Mouse (Mus musculus) left cerebral cortex, postnatal 14 days (tissue): ENCODE results near the gene Pard3. TPM values are rescaled to one million over a fixed set of nuclear protein-coding genes. Genes with fewer than 3 reads are reported as not detected.
A peak's percentile ranks its signal among the peaks of the same experiment; 100 is the strongest.

Experiments
- DNase-seq, 2 experiments: peaks; one replicate each; pipeline ENCODE4 v3.0.0; 2021 to 2022; ENCODE audit warnings: low spot score in 2 of 2, mixed read lengths in 1 of 2
- intact Hi-C: fragments of 180-260 bp; cut with DNase I; formaldehyde crosslinking; loops from one replicate; pipeline ENCODE4 v1.15.1; 2025
- total RNA-seq, 2 experiments: library from RNA; stranded (reverse); gene quantifications; 2 replicates each; pipeline ENCODE4 v1.2.3; 2021

Gene Pard3
- total RNA-seq, 2 experiments from 2014 or later: 12.0 to 13.2 TPM

DNA sequence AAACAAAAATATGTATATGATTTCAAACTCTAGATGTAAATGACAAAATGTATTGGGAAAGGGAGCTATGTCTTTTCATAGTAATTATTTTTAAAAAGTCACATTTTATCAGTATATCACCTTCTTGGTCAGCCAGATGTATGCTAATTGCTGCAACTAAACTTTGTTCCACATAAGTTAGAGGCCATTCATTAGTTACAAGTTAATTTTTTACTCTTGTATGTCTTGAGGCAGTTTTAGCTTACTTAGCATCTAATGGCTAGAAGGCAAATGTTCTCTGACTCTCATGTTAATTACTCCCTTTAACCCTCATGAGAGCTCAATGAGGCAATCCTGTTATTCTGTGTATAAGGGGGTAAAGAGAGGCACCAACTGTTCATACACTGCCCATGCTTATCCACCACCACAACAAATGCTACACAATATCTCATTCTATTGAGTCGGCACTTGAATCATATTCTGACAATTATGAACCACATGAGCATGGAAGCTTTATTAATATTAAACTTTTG lies 282.3 kb downstream of the Pard3 start:
- intact Hi-C loops: no loop called here
- DNase-seq: no peak

DNA sequence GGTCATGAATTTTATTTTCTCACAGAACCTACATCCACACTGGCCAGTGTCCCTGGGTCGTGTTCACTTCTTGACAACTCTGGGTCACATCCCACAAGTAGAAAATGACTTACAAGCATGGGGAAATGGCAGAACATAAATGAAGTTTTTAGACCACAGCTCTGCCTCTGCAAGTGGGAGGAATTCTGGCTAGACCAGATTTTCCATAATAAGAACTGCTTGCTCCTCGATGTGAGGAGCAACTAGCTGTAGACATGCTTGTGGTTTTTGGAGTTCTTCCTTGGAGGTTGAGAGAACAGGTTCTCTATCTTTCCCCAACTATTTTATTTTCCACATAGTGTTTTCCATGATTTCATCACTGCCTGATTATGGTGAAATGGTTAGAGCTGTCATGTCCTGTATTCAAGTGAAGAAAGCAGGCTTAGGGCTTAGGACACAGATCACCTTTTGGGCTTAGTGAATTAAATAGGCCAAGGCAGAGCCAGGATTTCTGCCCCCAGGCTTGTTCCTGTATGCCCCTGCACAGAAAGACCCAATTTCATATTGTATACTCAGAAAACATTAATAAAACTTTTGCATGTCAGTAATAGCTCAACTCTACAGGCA lies 284.3 kb downstream of the Pard3 start:
- intact Hi-C loops: no loop called here
- no peak for DNase-seq

DNA sequence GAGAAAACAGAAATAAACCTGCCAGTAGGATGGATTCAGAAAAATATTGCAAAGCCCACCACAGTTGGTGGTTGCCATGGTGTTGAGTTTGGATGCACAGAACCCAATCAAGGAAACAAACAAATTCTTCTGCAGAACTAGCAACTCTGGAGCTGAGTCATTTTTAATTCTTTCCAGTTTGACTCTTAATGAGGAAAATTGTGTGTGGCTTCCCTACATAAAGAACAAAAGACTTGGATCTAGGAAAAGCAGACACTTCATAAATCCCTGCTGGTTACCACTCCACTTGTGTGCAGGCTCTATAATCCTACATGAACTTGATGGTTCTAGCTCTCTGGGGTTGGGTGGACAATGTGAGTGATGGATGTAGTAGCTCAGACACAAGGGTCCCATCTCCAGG lies 298.1 kb downstream of the Pard3 start:
- intact Hi-C loops: no loop called here
- DNase-seq: peak; percentile 4 to 8

DNA sequence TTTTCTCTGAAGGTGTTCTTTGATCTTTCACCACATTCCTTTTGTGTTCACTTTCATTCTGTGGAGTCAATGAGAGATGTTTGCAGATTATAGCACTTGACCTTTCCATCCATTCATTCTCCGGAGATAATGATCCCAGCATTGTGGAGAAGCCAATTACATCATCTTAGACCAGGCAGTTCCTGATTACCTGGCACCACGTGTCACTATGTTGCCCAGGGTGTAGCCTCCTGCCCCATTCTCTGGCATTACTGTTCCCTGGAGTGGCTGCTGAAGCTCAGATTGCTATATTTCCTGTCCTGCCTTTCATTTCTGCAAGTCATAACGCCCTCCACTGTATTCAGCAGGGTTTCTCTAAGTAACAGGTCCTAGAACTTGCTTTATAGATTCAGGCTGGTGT lies 304.7 kb downstream of the Pard3 start:
- intact Hi-C loops: no loop called here
- no peak for DNase-seq

DNA sequence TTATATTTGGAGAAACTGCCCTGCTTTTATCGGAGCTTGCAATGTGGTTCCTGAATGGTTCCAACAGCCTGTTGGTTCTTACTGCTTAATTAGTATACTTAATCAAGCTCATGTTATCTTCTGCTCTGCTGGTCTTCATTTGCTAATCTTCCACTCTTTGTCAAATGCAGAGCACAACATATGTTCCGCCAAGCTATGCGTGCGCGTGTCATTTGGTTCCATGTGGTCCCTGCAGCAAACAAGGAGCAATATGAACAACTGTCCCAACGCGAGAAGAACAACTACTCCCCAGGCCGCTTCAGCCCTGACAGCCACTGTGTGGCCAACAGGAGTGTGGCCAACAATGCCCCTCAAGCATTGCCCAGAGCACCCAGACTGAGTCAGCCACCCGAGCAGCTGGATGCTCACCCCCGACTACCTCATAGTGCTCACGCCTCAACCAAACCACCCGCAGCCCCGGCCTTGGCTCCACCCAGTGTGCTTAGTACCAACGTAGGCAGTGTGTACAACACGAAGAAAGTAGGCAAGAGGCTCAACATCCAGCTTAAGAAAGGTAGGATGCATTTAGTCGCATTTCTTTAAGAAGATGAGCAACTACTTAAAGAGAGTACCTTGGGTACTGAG lies 307.7 kb downstream of the Pard3 start:
- no peak for DNase-seq
- intact Hi-C loops: no loop called here

DNA sequence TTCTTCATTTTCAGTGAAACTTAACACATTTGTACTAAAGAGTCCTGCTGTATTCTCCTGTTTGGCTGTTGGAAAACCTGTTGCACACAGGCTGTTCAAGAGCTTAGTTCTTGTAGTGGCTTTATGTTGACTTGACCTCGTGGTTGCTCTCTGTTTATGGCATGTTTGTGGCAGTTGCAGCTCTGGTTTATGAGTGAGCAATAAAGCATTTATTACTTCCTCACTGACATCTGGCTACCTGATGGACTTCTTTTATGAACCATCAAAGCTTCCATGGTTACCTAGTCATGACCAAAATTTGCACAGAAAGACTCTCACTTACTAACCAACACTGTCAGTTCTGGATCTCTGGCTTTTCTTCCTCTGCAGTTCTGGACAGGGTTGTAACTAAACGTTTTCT lies 314.1 kb downstream of the Pard3 start:
- DNase-seq: no peak
- intact Hi-C loops: no loop called here

DNA sequence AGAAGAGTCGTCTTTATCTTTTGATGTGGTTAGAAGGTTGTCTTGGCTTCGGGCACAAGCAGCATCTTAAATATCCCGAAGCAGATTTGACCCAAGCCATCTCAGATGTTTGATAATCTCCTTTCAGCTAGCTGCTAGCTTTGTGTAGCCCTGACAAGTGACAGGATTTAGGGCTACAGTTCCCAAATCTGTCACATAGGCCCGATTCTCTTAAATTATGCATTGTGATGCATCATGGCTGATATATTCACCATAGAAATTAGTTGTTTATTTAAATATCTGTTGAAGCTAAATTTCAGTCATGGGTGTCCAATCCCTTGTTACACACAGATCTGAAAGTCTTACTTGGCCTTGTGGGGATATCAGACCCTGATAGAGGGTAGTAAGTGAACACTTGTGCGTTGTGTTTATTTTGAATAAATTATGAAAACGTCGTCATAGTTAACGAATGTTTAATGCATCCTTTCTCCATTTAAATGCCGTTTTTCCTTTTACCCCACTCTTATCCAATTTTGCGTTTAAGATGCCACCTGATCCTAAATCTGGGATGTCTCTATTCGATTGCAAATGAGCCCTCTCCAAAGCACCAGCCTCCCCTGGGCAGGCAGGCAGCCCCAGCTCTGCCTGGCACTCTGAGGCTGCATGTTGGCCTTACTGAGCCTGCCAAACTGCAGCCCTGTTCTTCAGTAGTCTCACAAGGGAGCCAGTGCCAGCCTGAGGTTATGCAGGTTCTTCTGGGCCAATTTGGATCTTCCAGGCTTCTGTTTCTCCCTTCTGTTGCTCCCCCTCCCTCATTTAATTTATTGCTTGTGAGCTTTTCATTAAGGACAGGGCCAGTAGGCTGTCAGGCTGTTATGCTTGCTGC lies 315.5 kb downstream of the Pard3 start:
- intact Hi-C loops: no loop called here
- peak; percentile 7 to 14 for DNase-seq

DNA sequence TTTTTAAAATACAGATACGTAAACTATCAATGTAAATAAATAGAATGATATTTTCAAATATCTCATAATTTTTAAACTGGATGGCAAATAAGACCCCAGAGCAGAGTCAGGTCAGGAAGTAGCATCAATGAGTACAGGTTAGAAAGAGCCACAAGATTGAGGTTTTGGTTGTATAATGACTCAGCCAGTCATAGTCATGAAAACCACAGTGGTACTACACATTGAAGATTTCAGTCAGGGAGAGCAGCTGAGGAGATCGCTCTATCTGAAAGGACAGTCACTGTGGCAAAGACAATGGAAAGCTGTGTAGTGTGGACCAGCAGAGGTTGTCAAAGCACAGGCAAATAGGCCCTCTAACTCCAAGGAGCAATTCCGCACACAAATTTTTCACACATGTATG lies 317.6 kb downstream of the Pard3 start:
- no peak for DNase-seq
- intact Hi-C loops: no loop called here

DNA sequence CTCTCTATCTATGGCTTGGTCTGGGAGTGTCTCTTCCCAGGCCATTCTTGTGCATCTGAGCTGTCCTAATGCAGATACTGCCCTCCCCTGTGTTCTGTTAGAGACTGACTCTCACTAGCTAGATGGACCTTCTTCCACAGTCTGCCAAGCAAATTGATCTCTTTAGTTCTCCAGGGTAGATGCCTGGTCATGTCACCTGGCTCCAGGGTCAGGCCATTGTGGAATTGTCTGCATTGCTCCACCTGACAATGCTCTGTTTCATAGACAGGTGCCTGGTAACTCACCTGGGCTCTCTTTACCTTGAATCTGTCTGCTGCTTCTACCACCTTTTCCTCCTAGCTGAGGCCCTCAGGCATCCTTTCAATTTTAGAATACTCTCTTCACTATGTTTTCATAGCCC lies 329.0 kb downstream of the Pard3 start:
- intact Hi-C loops: no loop called here
- DNase-seq: no peak

DNA sequence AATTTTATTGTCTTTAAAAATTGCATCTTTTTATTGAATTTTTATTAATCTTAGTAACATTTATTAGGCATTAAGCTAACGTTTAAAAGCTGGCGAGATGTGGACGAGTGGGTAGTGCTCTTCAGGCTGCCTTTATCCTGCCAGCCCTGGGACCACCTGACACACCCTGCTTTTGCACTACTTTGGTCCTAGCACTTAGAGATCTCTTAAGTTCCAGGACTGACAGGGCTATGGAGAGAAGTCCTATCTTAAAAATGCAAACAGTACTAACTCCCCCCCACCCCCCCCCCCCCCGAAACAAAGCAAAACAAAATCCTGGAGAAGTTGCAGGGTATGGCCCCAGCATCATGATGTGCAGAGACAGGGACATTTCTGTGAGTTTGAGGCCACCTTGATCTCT lies 331.8 kb downstream of the Pard3 start:
- intact Hi-C loops: no loop called here
- DNase-seq: no peak

DNA sequence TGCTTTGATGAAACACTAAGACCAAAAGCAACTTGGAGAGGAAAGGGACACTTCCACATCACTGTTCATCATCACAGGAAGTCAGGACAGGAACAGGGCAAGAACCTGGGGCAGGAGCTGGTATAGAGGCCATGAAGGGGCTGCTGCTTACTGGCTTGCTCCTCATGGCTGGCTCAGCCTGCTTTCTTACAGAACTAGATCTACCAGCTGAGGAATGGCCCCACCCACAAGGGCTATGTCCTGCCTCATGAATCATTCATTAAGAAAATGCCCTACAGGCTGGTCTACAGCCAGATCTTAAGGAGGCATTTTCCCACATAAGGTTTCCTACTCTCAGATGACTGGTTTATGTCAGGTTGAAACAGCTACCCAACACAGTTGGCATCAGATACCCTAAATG lies 342.1 kb downstream of the Pard3 start:
- no peak for DNase-seq
- intact Hi-C loops: no loop called here

DNA sequence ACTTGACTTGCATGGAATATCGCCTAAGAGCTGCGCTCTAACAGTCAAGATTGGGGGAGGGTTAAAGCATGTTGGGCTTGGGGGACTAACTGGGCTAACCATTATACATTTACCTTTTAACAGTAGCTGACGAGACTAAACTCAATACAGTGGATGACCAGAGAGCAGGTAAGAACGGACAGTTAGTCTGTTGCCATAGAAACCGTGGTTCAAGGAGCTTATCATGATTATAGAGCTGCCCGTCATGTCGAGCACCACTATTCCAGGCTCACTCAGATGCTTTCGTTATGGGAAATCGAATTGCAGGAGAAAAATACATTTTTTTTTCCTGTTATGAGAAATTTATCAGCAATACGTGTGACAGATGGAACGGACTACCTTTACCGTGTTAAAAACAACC lies 346.9 kb downstream of the Pard3 start:
- intact Hi-C loops: no loop called here
- DNase-seq: no peak

DNA sequence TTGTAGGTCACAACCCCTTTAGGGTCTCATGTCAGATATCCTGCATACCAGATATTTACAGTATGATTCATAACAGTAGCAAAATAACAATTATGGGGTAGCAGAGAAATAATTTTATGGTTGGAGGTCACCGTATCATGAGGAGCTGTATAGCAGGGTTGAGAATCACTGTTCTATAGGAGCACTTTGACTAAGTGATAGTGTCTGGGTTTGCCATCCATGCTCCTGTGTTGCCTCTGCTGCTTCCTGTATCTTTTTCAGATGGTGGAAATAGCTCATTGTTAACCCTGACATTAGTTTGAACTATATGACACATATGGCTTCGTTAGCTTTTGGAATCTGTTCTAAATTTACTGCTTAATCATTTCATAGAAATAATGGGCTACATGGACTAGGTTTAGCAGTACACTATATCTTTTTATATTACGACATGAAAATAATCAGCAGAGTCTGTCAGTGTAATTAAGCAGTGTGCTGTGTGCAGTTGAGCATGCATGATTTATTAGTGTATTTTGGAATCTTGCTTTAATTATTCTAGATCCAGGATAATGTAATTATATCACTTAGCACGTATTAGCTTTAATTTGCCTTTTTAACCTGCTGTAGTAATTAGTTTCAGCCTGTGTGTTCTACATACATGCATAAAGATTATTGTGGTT lies 347.6 kb downstream of the Pard3 start:
- intact Hi-C loops: no loop called here
- no peak for DNase-seq

DNA sequence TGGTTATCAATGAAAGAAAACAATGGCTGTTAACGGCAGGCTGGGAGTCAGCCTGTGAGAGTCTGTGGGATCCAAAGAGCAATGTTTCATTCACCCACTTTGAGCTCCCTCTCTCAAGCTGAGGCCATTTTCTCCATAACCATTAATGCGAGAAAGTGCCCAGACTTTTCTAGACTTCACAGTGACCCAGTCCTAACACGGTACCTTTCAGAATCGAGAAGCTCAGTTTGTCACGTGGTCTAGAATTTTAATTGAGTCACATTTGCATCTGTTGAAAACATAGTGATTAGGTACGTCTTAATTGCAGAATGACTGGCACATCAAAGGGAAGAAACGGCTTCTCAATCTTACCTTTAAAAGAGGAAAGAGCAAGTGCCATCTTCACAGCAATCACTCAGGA lies 359.3 kb downstream of the Pard3 start:
- DNase-seq: no peak
- intact Hi-C loops: loop anchor here (10.0 kb wide), 1 partner anchor 228 kb away; no protein-coding TSS in a partner anchor

DNA sequence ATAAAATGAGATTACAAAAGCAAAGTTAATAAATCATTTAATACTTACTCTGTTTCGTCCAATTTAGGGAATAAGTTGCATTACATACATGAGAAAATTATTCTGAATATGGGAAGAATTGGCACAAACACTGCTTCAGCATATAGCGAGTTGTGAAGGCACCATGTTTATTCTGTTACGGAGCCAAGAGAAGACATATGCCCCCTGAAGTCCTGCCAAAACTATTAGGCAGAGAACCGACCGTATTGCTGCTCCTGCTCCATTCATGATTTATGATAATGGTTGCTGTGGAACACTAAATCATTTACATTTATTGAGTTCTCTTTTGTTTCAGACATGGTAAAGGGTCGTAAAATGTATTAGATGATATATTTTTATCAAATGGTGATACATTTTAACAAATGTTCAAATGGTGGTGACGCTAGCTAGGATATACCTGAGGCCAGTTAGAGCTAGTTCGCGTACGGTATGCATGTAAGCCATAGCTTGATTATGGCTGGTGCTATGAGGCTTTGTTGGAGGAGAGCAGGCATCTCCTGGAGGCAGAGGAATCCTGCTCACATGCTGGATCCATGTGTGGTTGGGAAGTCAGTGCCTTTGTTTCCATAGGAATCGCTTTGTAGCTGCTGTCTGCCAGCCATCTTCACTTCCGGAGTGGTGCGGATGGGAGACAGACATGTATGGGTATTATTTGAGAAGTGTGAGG lies 360.7 kb downstream of the Pard3 start:
- no peak for DNase-seq
- intact Hi-C loops: loop anchor here (10.0 kb wide), 1 partner anchor 230 kb away; no protein-coding TSS in a partner anchor

DNA sequence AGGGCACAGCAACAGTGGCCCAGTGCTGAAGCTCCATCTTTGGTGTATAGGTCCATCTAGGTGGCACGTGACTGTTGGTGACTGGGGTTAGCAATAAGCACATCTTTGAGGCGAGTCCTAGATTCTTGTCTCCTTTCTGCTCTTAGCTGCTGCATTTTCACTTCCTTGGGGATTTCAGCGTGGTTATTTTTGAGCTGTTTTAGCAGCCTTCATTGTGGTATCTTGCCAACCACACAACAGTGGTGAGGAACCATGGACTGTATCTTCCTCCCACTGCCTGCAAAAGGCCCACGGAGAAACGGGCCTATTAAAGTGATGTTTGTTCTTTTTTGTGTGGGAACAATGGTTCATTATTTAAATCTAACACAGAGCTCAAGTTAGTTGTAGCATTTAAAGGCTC lies 363.2 kb downstream of the Pard3 start:
- intact Hi-C loops: loop anchor here (10.0 kb wide), 1 partner anchor 232 kb away; no protein-coding TSS in a partner anchor
- peak in 1 of 2 experiments; percentile 30 for DNase-seq

DNA sequence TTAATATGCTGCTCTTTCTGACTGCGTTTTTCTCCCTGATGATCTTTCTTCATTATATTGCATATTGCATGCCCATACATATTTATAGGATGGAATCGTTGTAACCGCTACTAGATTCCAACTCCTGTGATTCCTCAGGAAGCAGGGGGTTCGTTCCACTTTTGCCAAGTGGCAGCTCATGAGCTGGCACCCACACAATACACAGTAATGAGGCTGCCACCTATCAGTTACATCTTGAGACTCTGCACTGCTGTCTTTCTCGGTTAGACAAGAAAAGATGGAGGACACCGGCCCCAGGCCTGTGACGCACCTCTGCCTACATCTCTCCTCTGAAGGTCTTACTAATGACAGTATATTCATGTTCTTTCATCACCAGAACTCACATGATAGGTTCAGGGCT lies 364.3 kb downstream of the Pard3 start:
- intact Hi-C loops: loop anchor here (10.0 kb wide), 1 partner anchor 233 kb away; no protein-coding TSS in a partner anchor
- no peak for DNase-seq

DNA sequence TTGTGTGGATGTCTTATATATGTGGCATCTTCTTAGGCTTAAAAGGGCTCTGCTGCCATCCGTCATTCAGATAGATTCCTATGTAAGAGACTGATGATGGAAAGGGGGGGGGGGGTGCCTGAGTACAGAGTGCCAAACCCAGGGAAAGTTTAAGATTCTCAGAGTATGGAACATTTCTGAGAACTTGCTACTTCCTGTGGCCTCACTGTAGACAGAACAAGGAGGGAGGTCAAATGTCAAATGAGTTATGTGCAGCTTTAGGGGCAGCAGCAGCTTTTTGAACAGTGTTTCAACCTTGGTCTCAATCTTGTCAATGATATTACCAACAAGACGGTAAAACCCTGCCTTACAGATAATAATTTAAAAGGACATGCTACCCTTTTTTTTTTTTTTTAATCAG lies 367.5 kb downstream of the Pard3 start:
- intact Hi-C loops: no loop called here
- DNase-seq: no peak

DNA sequence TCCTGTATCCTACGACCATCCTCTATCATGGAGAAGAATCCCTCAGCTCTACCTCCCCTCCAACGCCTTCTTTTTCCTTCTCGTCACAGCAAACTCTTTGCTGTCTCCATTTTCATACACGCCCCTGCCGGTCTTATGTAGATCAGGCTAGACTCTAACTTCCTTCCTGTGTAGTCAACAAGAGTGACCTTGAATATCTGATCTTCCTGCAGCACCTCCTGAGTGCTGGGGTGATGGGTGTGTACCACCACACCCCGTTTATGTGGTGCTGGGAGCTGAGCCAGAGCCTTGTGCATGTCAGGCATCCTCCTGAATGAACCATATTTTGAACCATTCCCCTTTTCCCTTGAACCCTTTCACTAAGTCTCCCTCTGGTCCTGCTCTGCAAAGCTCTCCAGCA lies 372.3 kb downstream of the Pard3 start:
- intact Hi-C loops: loop anchor here (5.0 kb wide), 2 partner anchors 116 to 921 kb away; partner anchors contain the start of gene Nrp1
- DNase-seq: no peak
